Mouse (Mus musculus) lung, postnatal 0 days (tissue): Measurements from ENCODE around the gene Utp4.

Experiments used
- CTCF ChIP-seq: IDR thresholded peaks from 2 replicates; pipeline ENCODE4 v1.5.1; 2016; ENCODE audit warnings: antibody characterized with exemption, mild to moderate bottlenecking
- EP300 ChIP-seq: IDR thresholded peaks from 2 replicates; pipeline ENCODE4 v1.6.1; 2016; ENCODE audit warnings: antibody characterized with exemption, mild to moderate bottlenecking, control low read depth

GRCm38 (mm10) chr8:106924057-106924456 is 30.6 kb downstream of the Utp4 start:
- TF ChIP-seq CTCF: no peak
- no peak for TF ChIP-seq EP300
